Mouse (Mus musculus): ENCODE measurements around the gene Rbp4. TPM values are rescaled to one million over a fixed set of nuclear protein-coding genes. Genes with fewer than 3 reads are reported as not detected.

The Rbp4 gene
- polyA plus RNA-seq (2015; fragmentation: Nextera tagmentation; extraction: Ambion mirVana): 89.1 and 128 TPM in 2 replicates

DNA sequence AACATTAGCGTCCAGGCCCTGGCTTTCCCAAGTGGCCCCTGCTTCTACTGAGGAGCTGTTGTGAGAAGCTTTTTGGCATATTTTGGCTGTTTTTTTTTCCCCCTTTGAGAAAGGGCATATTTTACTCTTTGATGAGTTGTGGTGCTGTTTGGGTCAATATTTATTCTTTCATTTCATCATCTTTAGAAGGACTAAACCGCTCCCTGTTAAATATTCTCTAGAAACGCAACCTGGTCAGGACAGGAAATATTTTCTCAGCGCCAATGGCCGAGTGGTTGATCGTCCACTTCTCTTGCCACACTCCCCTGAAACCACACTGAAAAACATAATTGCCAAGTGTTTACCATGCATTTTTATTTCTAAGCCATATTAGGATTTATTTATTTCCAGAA lies at the start of gene Rbp4:
Gene Rbp4 (minus strand): TSS at position 63 of the 392 bp plus-strand sequence.
- ATAC-seq (ENCODE audit: insufficient read depth, low FRiP score): no peak
- Histone ChIP-seq H3K9me3 (replicated peaks; ENCODE audit: control insufficient read depth, low read length) (no peaks in the 10 kb centered on the region), H3K36me3 (ENCODE audit: control insufficient read depth, insufficient read depth, low read length) (no peaks in the 10 kb centered on the region), H3K27me3 (ENCODE audit: control insufficient read depth, insufficient read depth, low read length) (0 out of 2 replicates have a peak, but pooled peaks cover 10% of the 10 kb centered on the region), H3K27ac (ENCODE audit: low read length) (no peak within 1 kb of the TSS), H3K4me3 (replicated peaks; ENCODE audit: low read length) (peak within 1 kb of the TSS; percentile 60), H3K4me1 (ENCODE audit: control insufficient read depth, insufficient read depth, low read length) (no peaks in the 10 kb centered on the region), H3K9ac (ENCODE audit: low read length) (peak within 1 kb of the TSS; percentile 76), H3K4me2 (ENCODE audit: low read depth, low read length) (peak within 1 kb of the TSS; percentile 96)
- 52% methylated on average over 6 of the region's 6 CpGs for WGBS

GRCm38 (mm10) chr19:38164633-38165032 lies 39.6 kb upstream of the Rbp4 start:
- no peak overlapping the region for H3K4me2 ChIP-seq (ENCODE audit: low read depth, low read length)
- no peak overlapping the region for H3K9ac ChIP-seq (ENCODE audit: low read length)
- H3K4me3 ChIP-seq (replicated peaks; ENCODE audit: low read length): no peak overlapping the region
- H3K27me3 ChIP-seq (ENCODE audit: control insufficient read depth, insufficient read depth, low read length): no peaks in the 10 kb centered on the region
- H3K9me3 ChIP-seq (replicated peaks; ENCODE audit: control insufficient read depth, low read length): no peaks in the 10 kb centered on the region
- no peak overlapping the region for H3K27ac ChIP-seq (ENCODE audit: low read length)
- H3K36me3 ChIP-seq (ENCODE audit: control insufficient read depth, insufficient read depth, low read length): no peaks in the 10 kb centered on the region
- H3K4me1 ChIP-seq (ENCODE audit: control insufficient read depth, insufficient read depth, low read length): no peaks in the 10 kb centered on the region
- WGBS: 45% methylated on average over 2 of the region's 2 CpGs
- ATAC-seq (ENCODE audit: insufficient read depth, low FRiP score): no peak

GRCm38 (mm10) chr19:38161648-38162354 lies 36.7 kb upstream of the Rbp4 start:
- Histone ChIP-seq H3K27me3 (ENCODE audit: control insufficient read depth, insufficient read depth, low read length) (no peaks in the 10 kb centered on the region), H3K4me2 (ENCODE audit: low read depth, low read length) (no peak overlapping the region), H3K4me3 (replicated peaks; ENCODE audit: low read length) (no peak overlapping the region), H3K4me1 (ENCODE audit: control insufficient read depth, insufficient read depth, low read length) (no peaks in the 10 kb centered on the region), H3K27ac (ENCODE audit: low read length) (no peak overlapping the region), H3K9ac (ENCODE audit: low read length) (no peak overlapping the region), H3K9me3 (replicated peaks; ENCODE audit: control insufficient read depth, low read length) (no peaks in the 10 kb centered on the region), H3K36me3 (ENCODE audit: control insufficient read depth, insufficient read depth, low read length) (no peaks in the 10 kb centered on the region)
- no peak for ATAC-seq (ENCODE audit: insufficient read depth, low FRiP score)
- WGBS: 61% methylated on average over 21 of the region's 21 CpGs

DNA sequence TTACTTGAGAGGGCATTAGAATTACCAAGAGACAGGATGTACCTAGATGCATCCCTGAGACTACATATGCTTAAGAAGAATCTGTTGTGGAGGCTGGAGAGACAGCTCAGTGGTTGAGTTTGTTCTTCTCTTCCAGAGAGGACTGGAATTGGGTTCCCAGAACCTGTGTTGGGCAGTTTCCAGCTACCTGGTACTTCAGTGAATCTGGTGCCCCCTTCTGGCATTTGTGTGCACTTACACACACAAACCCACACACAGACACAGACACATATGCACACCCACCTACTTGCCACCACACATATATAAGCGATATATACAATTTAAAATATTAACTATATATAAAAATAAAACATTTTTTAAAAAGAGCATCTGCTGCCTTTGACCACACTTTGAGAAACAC lies 31.2 kb upstream of the Rbp4 start:
- Histone ChIP-seq H3K4me2 (ENCODE audit: low read depth, low read length) (no peak overlapping the region), H3K27ac (ENCODE audit: low read length) (no peak overlapping the region), H3K9ac (ENCODE audit: low read length) (no peak overlapping the region), H3K4me3 (replicated peaks; ENCODE audit: low read length) (no peak overlapping the region), H3K27me3 (ENCODE audit: control insufficient read depth, insufficient read depth, low read length) (no peaks in the 10 kb centered on the region), H3K36me3 (ENCODE audit: control insufficient read depth, insufficient read depth, low read length) (no peaks in the 10 kb centered on the region), H3K4me1 (ENCODE audit: control insufficient read depth, insufficient read depth, low read length) (no peaks in the 10 kb centered on the region), H3K9me3 (replicated peaks; ENCODE audit: control insufficient read depth, low read length) (no peaks in the 10 kb centered on the region; the same call in 1 of the 2 replicates)
- ATAC-seq (ENCODE audit: insufficient read depth, low FRiP score): no peak
- 97% methylated on average over 1 of the region's 1 CpGs for WGBS

DNA sequence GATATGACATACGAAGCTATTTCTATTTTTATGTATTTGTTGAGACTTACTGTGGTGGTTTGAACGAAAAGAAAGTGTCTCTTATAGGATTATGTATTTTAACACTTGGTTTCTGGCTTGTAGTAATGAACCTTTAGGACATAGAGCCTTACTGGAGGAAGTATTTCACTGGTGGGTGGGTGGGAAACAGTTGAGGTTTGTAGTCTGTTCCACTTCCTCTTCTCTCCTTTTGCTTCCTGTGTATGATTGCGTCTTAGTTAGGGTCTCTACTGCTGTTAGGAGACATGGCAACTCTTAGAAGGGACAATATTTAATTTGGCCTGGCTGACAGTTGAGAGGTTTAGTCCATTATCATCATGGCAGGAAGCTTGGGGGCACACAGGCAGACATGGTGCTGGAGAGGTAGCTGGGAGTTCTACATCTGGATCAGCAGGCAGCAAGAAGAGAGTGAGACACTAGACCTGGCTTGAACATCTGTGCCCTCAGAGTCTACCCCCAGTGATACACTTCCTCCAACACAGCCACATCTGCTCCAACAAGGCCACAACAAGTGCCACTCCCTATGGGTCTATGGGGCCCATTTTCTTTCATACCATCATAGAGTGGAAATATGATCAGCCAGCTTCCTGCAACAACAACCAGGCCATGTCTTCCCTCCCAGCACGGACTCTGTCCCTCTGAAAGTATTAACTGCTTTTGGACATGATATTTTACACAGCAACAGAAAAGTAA lies 18.6 kb upstream of the Rbp4 start:
- Histone ChIP-seq H3K4me1 (ENCODE audit: control insufficient read depth, insufficient read depth, low read length) (no peaks in the 10 kb centered on the region), H3K9ac (ENCODE audit: low read length) (no peak overlapping the region), H3K36me3 (ENCODE audit: control insufficient read depth, insufficient read depth, low read length) (no peaks in the 10 kb centered on the region), H3K4me2 (ENCODE audit: low read depth, low read length) (no peak overlapping the region), H3K27me3 (ENCODE audit: control insufficient read depth, insufficient read depth, low read length) (no peaks in the 10 kb centered on the region), H3K27ac (ENCODE audit: low read length) (no peak overlapping the region), H3K9me3 (replicated peaks; ENCODE audit: control insufficient read depth, low read length) (no peaks in the 10 kb centered on the region), H3K4me3 (replicated peaks; ENCODE audit: low read length) (no peak overlapping the region)
- no peak for ATAC-seq (ENCODE audit: insufficient read depth, low FRiP score)
- WGBS: 67% methylated on average over 4 of the region's 4 CpGs

GRCm38 (mm10) chr19:38134806-38135205 lies 9.7 kb upstream of the Rbp4 start:
- Histone ChIP-seq H3K27ac (ENCODE audit: low read length) (no peak overlapping the region), H3K27me3 (ENCODE audit: control insufficient read depth, insufficient read depth, low read length) (no peaks in the 10 kb centered on the region)
- 74% methylated on average over 6 of the region's 6 CpGs for WGBS

DNA sequence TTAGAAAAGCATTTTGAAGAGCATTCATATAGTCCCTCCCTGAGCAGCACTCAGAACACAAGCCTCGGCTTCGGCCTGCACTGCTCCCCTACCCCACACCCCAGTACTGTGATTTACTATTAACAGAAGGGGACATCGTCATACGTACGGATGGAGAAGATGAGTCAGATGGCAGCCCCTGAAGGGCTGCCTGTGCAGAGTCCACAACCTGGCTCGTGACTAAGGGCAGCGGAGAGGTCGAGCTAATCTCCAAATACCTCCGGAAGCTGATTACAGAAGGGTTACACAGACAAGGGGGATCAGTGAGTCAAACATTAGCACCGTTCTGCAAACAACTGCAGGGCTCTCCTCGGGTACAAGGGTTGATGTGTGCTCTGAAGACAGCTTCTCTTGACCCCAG lies 8.9 kb upstream of the Rbp4 start:
- Histone ChIP-seq H3K27ac (ENCODE audit: low read length) (no peak overlapping the region), H3K4me2 (ENCODE audit: low read depth, low read length) (no peak overlapping the region), H3K36me3 (ENCODE audit: control insufficient read depth, insufficient read depth, low read length) (no peaks in the 10 kb centered on the region), H3K4me3 (replicated peaks; ENCODE audit: low read length) (no peak overlapping the region), H3K9ac (ENCODE audit: low read length) (no peak overlapping the region), H3K9me3 (replicated peaks; ENCODE audit: control insufficient read depth, low read length) (no peaks in the 10 kb centered on the region), H3K27me3 (ENCODE audit: control insufficient read depth, insufficient read depth, low read length) (no peaks in the 10 kb centered on the region), H3K4me1 (ENCODE audit: control insufficient read depth, insufficient read depth, low read length) (no peaks in the 10 kb centered on the region)
- 36% methylated on average over 11 of the region's 11 CpGs for WGBS
- 0 out of 2 replicates have a peak, but pooled peaks have one; percentile 13 for ATAC-seq (ENCODE audit: insufficient read depth, low FRiP score)

More at GRCm38 (mm10) chr19:38134806-38135205, 9.7 kb upstream of the Rbp4 start:
- Histone ChIP-seq H3K4me3 (replicated peaks; ENCODE audit: low read length) (no peak overlapping the region), H3K9ac (ENCODE audit: low read length) (no peak overlapping the region), H3K4me1 (ENCODE audit: control insufficient read depth, insufficient read depth, low read length) (no peaks in the 10 kb centered on the region), H3K9me3 (replicated peaks; ENCODE audit: control insufficient read depth, low read length) (no peaks in the 10 kb centered on the region), H3K36me3 (ENCODE audit: control insufficient read depth, insufficient read depth, low read length) (no peaks in the 10 kb centered on the region), H3K4me2 (ENCODE audit: low read depth, low read length) (no peak overlapping the region)
- ATAC-seq (ENCODE audit: insufficient read depth, low FRiP score): no peak

GRCm38 (mm10) chr19:38132481-38132880 lies 7.4 kb upstream of the Rbp4 start, which contains the start of gene Pde6c:
TSS of gene Pde6c (plus strand) at chr19:38132781.
- Histone ChIP-seq H3K9me3 (replicated peaks; ENCODE audit: control insufficient read depth, low read length) (no peaks in the 10 kb centered on the region), H3K27me3 (ENCODE audit: control insufficient read depth, insufficient read depth, low read length) (no peaks in the 10 kb centered on the region), H3K4me1 (ENCODE audit: control insufficient read depth, insufficient read depth, low read length) (no peaks in the 10 kb centered on the region), H3K36me3 (ENCODE audit: control insufficient read depth, insufficient read depth, low read length) (no peaks in the 10 kb centered on the region), H3K9ac (ENCODE audit: low read length) (no peak within 1 kb of the TSS), H3K4me2 (ENCODE audit: low read depth, low read length) (no peak within 1 kb of the TSS), H3K27ac (ENCODE audit: low read length) (no peak within 1 kb of the TSS), H3K4me3 (replicated peaks; ENCODE audit: low read length) (no peak within 1 kb of the TSS)
- no peak for ATAC-seq (ENCODE audit: insufficient read depth, low FRiP score)
- WGBS: 63% methylated on average over 6 of the region's 6 CpGs

DNA sequence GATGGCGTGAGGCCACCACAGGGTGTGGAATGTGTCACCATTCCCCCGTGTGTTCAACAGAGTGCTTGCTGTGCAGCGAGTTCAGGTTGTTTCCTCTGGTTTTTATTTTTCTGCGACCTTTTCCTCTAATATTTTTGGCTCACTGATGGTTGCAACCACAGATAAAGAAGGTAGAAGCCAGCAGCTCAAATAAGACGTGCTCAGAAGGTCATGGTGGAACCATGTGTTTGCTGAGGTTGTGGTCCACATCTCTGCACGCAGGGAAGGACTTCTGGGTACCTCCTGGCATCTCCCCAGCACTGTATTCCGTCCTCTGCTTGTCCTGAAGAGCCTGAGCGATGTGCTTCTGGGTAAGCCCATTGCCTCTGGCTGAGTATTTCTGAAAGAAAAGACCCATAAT lies 1.6 kb upstream of the Rbp4 start:
- Histone ChIP-seq H3K27me3 (ENCODE audit: control insufficient read depth, insufficient read depth, low read length) (0 out of 2 replicates have a peak, but pooled peaks cover 10% of the 10 kb centered on the region), H3K4me3 (replicated peaks; ENCODE audit: low read length) (no peak overlapping the region), H3K36me3 (ENCODE audit: control insufficient read depth, insufficient read depth, low read length) (no peaks in the 10 kb centered on the region), H3K9ac (ENCODE audit: low read length) (no peak overlapping the region), H3K9me3 (replicated peaks; ENCODE audit: control insufficient read depth, low read length) (no peaks in the 10 kb centered on the region), H3K27ac (ENCODE audit: low read length) (no peak overlapping the region), H3K4me1 (ENCODE audit: control insufficient read depth, insufficient read depth, low read length) (no peaks in the 10 kb centered on the region), H3K4me2 (ENCODE audit: low read depth, low read length) (no peak overlapping the region)
- no peak for ATAC-seq (ENCODE audit: insufficient read depth, low FRiP score)
- 66% methylated on average over 8 of the region's 8 CpGs for WGBS

Measured in stomach, embryonic 16.5 days (tissue).